Mouse (Mus musculus): ENCODE measurements around the gene Rnf217. TPM values are rescaled to one million over a fixed set of nuclear protein-coding genes. Genes with fewer than 3 reads are reported as not detected.

Gene Rnf217
- polyA plus RNA-seq (2016; fragmentation: Nextera tagmentation; extraction: Ambion mirVana) = 1.1 and 1.2 TPM in 2 replicates

GRCm38 (mm10) chr10:31609066-31609961 lies at the start of gene Rnf217:
Rnf217 (minus strand) TSS chr10:31609184.
- H3K9me3 ChIP-seq = no peaks in the 10 kb centered on the region
- peak; percentile 82 for DNase-seq (ENCODE audit: low spot score)
- no peaks in the 10 kb centered on the region for H3K36me3 ChIP-seq (replicated peaks)
- peak within 1 kb of the TSS; percentile 90 for H3K4me3 ChIP-seq
- WGBS = under 1% methylated on average over 106 of the region's 106 CpGs
- peak within 1 kb of the TSS; percentile 96 for H3K27ac ChIP-seq (replicated peaks)
- H3K27me3 ChIP-seq (replicated peaks; ENCODE audit: low read depth, poor library complexity, severe bottlenecking) = peaks cover 6% of the 10 kb centered on the region
- H3K4me1 ChIP-seq = peaks cover 35% of the 10 kb centered on the region

- Histone ChIP-seq H3K27ac (replicated peaks) (no peak overlapping the region), H3K36me3 (replicated peaks) (no peaks in the 10 kb centered on the region), H3K27me3 (replicated peaks; ENCODE audit: low read depth, poor library complexity, severe bottlenecking) (no peaks in the 10 kb centered on the region), H3K4me1 (no peaks in the 10 kb centered on the region), H3K4me3 (no peak overlapping the region), H3K9me3 (no peaks in the 10 kb centered on the region)
- WGBS = 82% methylated on average over 3 of the region's 3 CpGs
- no peak for DNase-seq (ENCODE audit: low spot score)
Observed at GRCm38 (mm10) chr10:31647270-31647669, 38.3 kb upstream of the Rnf217 start.

DNA sequence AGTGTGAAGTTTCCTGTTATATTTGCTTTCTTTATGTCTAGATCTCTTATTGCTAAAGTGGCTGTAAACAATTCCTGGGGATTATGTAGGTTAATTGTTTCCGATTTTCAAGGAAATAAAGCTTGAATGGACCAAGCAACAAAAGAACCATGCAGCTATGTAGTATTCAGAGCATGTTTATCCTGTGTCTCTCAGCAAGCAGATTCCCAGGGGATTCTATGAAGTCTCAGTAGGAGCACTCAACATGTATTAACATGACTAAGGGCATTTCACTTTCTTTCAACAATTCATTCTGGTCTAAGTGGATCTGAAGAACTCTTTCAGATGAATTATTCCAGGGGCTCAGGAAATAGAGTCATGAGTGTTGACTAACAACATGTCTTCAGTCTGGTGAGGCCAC lies 37.1 kb upstream of the Rnf217 start:
- 49% methylated on average over 1 of the region's 1 CpGs for WGBS

DNA sequence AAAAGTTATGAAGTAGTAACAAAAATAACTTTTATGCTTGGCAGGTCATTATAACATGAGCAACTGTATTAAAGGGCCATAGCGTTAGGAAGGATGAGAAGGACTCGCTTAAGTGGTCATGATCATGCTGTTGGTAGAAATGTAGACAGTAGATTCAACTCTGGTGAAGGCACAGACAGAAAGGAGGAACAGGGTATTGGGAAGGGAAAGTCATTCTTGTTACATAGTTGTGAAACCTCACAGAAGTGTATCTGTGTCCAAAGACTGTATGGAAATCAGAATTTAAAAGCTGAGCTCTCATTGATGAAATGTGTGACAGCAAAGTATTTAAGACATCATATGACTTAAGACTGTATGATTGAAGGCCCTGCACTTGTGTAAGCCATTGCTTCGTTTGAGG lies 26.1 kb upstream of the Rnf217 start:
- H3K4me1 ChIP-seq = no peaks in the 10 kb centered on the region
- no peak overlapping the region for H3K27ac ChIP-seq (replicated peaks)
- no peaks in the 10 kb centered on the region for H3K36me3 ChIP-seq (replicated peaks)
- no peaks in the 10 kb centered on the region for H3K27me3 ChIP-seq (replicated peaks; ENCODE audit: low read depth, poor library complexity, severe bottlenecking)
- 87% methylated on average over 3 of the region's 3 CpGs for WGBS
- H3K9me3 ChIP-seq = no peaks in the 10 kb centered on the region
- DNase-seq (ENCODE audit: low spot score) = no peak
- H3K4me3 ChIP-seq = no peak overlapping the region

More for the DNA sequence above, 37.1 kb upstream of the Rnf217 start:
- no peak for DNase-seq (ENCODE audit: low spot score)
- no peaks in the 10 kb centered on the region for H3K9me3 ChIP-seq
- no peaks in the 10 kb centered on the region for H3K36me3 ChIP-seq (replicated peaks)
- H3K4me1 ChIP-seq = no peaks in the 10 kb centered on the region
- no peaks in the 10 kb centered on the region for H3K27me3 ChIP-seq (replicated peaks; ENCODE audit: low read depth, poor library complexity, severe bottlenecking)
- no peak overlapping the region for H3K4me3 ChIP-seq
- no peak overlapping the region for H3K27ac ChIP-seq (replicated peaks)

GRCm38 (mm10) chr10:31632005-31632404 lies 23.0 kb upstream of the Rnf217 start:
- Histone ChIP-seq H3K4me3 (no peak overlapping the region), H3K36me3 (replicated peaks) (no peaks in the 10 kb centered on the region), H3K27me3 (replicated peaks; ENCODE audit: low read depth, poor library complexity, severe bottlenecking) (no peaks in the 10 kb centered on the region), H3K27ac (replicated peaks) (no peak overlapping the region), H3K9me3 (no peaks in the 10 kb centered on the region), H3K4me1 (no peaks in the 10 kb centered on the region)
- DNase-seq (ENCODE audit: low spot score) = no peak
- WGBS = 84% methylated on average over 1 of the region's 1 CpGs

GRCm38 (mm10) chr10:31615355-31615754 lies 6.4 kb upstream of the Rnf217 start:
- Histone ChIP-seq H3K27me3 (replicated peaks; ENCODE audit: low read depth, poor library complexity, severe bottlenecking) (peaks cover 6% of the 10 kb centered on the region), H3K4me3 (no peak overlapping the region), H3K9me3 (no peaks in the 10 kb centered on the region), H3K4me1 (no peaks in the 10 kb centered on the region), H3K27ac (replicated peaks) (no peak overlapping the region), H3K36me3 (replicated peaks) (no peaks in the 10 kb centered on the region)
- DNase-seq (ENCODE audit: low spot score) = no peak
- 63% methylated on average over 2 of the region's 2 CpGs for WGBS

DNA sequence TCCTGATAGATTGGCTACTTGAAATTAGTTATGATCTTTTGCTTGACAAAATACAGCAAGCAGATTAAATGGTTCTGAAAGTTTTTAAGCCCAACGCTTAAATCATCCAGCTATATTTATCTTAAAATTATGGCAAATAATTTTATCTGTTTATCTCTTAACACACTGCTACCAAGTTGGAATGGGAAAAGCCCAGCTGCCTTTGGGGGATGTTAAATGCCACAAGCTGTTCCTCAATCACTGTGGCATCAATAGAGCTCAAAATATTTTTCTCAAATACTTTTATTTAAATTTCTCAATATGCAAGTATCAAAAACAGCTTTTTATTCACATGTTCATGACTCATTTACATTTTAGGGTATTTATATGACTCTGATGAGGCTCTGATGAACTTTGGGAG lies 5.1 kb upstream of the Rnf217 start:
- Histone ChIP-seq H3K27me3 (replicated peaks; ENCODE audit: low read depth, poor library complexity, severe bottlenecking) (peaks cover 6% of the 10 kb centered on the region), H3K27ac (replicated peaks) (no peak overlapping the region), H3K36me3 (replicated peaks) (no peaks in the 10 kb centered on the region), H3K9me3 (no peaks in the 10 kb centered on the region), H3K4me1 (peaks cover 6% of the 10 kb centered on the region; the same call in 1 of the 2 replicates), H3K4me3 (no peak overlapping the region)
- DNase-seq (ENCODE audit: low spot score) = no peak
- 85% methylated on average over 1 of the region's 1 CpGs for WGBS

GRCm38 (mm10) chr10:31608441-31609065 lies 431 bp downstream of the Rnf217 start:
- H3K9me3 ChIP-seq = no peaks in the 10 kb centered on the region
- H3K27me3 ChIP-seq (replicated peaks; ENCODE audit: low read depth, poor library complexity, severe bottlenecking) = peaks cover 6% of the 10 kb centered on the region
- peak; percentile 61 for DNase-seq (ENCODE audit: low spot score)
- H3K36me3 ChIP-seq (replicated peaks) = no peaks in the 10 kb centered on the region
- peak overlapping the region; percentile 96 for H3K27ac ChIP-seq (replicated peaks)
- H3K4me1 ChIP-seq = peaks cover 35% of the 10 kb centered on the region
- WGBS = 1% methylated on average over 60 of the region's 60 CpGs
- H3K4me3 ChIP-seq = peak overlapping the region; percentile 90

DNA sequence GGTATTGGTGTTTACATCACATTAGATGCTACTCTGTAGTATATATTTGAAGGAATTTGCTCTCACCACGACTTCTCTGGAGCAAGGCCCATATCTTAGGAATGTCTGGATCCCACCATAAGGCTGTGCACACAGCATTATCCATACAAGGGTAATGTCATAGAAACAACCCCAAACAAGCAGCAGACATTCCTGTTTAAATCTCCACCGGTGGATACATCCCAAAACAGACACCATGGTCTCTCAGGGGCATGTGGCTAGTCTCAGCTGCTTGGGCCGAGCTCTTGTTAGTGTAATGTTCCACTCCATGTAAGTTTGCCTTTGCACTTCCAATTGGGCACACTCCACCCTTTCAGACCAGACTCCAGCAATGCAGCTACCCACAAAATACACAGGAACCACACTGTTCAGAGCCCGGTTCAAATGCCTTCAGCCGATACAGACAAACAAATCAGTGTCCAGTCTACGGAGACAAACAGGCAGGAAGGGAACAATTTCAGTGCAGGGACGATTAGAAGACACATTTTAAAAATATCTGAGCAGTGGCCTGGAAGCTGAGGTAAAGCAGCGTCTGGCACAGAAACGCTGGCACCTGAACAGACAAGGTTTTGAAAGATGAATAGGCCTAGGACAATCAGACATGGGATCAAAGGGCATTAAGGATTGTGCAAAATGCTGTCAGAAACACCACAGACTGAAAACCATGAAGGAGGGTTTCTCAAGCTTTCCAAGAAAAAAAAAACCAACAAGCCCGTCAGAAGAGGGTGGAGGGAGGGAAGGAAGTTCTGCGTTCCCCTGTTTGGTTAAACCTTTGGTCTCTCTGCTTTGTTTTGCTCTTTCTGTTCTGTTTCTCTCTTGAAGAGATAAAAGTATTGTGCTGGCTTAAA lies 1.8 kb downstream of the Rnf217 start:
- peaks cover 6% of the 10 kb centered on the region for H3K27me3 ChIP-seq (replicated peaks; ENCODE audit: low read depth, poor library complexity, severe bottlenecking)
- DNase-seq (ENCODE audit: low spot score) = peak; percentile 18
- H3K36me3 ChIP-seq (replicated peaks) = no peaks in the 10 kb centered on the region
- H3K9me3 ChIP-seq = no peaks in the 10 kb centered on the region
- WGBS = 24% methylated on average over 11 of the region's 11 CpGs
- peak overlapping the region; percentile 7; the same call in 1 of the 2 replicates for H3K27ac ChIP-seq (replicated peaks)
- peaks cover 35% of the 10 kb centered on the region for H3K4me1 ChIP-seq
- H3K4me3 ChIP-seq = peak overlapping the region; percentile 90

DNA sequence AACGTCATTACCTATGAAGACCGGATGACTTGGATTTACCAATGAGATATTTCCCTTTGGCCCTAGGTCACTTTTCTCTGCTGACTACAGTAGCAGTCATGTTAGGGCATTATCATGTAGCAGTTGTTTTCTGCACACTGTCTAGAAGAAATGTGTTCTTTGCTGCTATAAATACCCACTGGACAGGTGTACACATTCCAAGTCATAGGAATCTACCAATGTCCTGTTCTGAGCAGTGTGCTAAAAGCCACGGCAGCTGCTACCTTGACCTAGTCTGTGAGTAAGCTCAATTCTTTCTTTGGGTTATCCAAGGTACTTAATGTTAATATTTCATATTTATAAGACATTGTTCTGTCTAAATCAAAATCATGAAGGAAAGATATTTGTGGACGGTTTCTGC lies 5.1 kb downstream of the Rnf217 start:
- Histone ChIP-seq H3K4me3 (no peak overlapping the region), H3K4me1 (peaks cover 30% of the 10 kb centered on the region), H3K36me3 (replicated peaks) (no peaks in the 10 kb centered on the region), H3K27ac (replicated peaks) (no peak overlapping the region), H3K27me3 (replicated peaks; ENCODE audit: low read depth, poor library complexity, severe bottlenecking) (no peaks in the 10 kb centered on the region), H3K9me3 (no peaks in the 10 kb centered on the region)
- WGBS = 92% methylated on average over 4 of the region's 4 CpGs
- DNase-seq (ENCODE audit: low spot score) = no peak

GRCm38 (mm10) chr10:31600116-31600515 lies 8.9 kb downstream of the Rnf217 start:
- Histone ChIP-seq H3K27me3 (replicated peaks; ENCODE audit: low read depth, poor library complexity, severe bottlenecking) (no peaks in the 10 kb centered on the region), H3K4me1 (no peaks in the 10 kb centered on the region), H3K9me3 (no peaks in the 10 kb centered on the region), H3K4me3 (no peak overlapping the region), H3K27ac (replicated peaks) (no peak overlapping the region), H3K36me3 (replicated peaks) (no peaks in the 10 kb centered on the region)
- WGBS = 91% methylated on average over 6 of the region's 6 CpGs
- DNase-seq (ENCODE audit: low spot score) = no peak

GRCm38 (mm10) chr10:31597886-31598285 lies 11.1 kb downstream of the Rnf217 start:
- no peak for DNase-seq (ENCODE audit: low spot score)
- 96% methylated on average over 2 of the region's 2 CpGs for WGBS
- H3K9me3 ChIP-seq = no peaks in the 10 kb centered on the region
- no peak overlapping the region for H3K4me3 ChIP-seq
- no peaks in the 10 kb centered on the region for H3K27me3 ChIP-seq (replicated peaks; ENCODE audit: low read depth, poor library complexity, severe bottlenecking)
- H3K4me1 ChIP-seq = peaks cover 11% of the 10 kb centered on the region
- H3K27ac ChIP-seq (replicated peaks) = no peak overlapping the region
- no peaks in the 10 kb centered on the region for H3K36me3 ChIP-seq (replicated peaks)

Measured in embryonic facial prominence, embryonic 10.5 days (tissue).